Mouse (Mus musculus) hindbrain, embryonic 11.5 days (tissue): ENCODE data around the gene Slc38a4. TPM values are rescaled to one million over a fixed set of nuclear protein-coding genes. Genes with fewer than 3 reads are reported as not detected.
A peak's percentile ranks its signal among the peaks of the same experiment; 100 is the strongest.

Experiments used
- ATAC-seq: fragments of 200-750 bp; cut with Nextera tagmentation; 2 replicates; pipeline ENCODE4 v1.8.0; 2017; ENCODE audit warnings: mild to moderate bottlenecking, moderate TSS enrichment, moderate library complexity; ENCODE audit not compliant: low FRiP score
- DNase-seq: peaks from one replicate; pipeline ENCODE4 v3.0.0-alpha.2; 2015; ENCODE audit warnings: low spot score
- H3K27ac ChIP-seq: fragments of 300-500 bp; sonication (generic); 2 replicates; pipeline ENCODE4 v1.5.1; 2014; ENCODE audit warnings: mild to moderate bottlenecking, low read depth, low read length
- H3K27me3 ChIP-seq: fragments of 300-500 bp; sonication (generic); 2 replicates; pipeline ENCODE4 v1.6.1; 2014; ENCODE audit warnings: mild to moderate bottlenecking, low read length, moderate library complexity, mixed read lengths; ENCODE audit not compliant: control insufficient read depth, insufficient read depth
- H3K36me3 ChIP-seq: fragments of 300-500 bp; sonication (generic); 2 replicates; pipeline ENCODE4 v1.6.1; 2014; ENCODE audit warnings: mild to moderate bottlenecking, low read length, moderate library complexity, mixed read lengths; ENCODE audit not compliant: control insufficient read depth, insufficient read depth
- H3K4me1 ChIP-seq: fragments of 300-500 bp; sonication (generic); replicated peaks from 2 replicates; pipeline ENCODE4 v1.6.1; 2014; ENCODE audit warnings: low read length, mixed read lengths; ENCODE audit not compliant: control insufficient read depth, insufficient read depth
- H3K4me2 ChIP-seq: fragments of 300-500 bp; sonication (generic); replicated peaks from 2 replicates; pipeline ENCODE4 v1.6.1; 2014; ENCODE audit warnings: mild to moderate bottlenecking, low read depth, low read length
- H3K4me3 ChIP-seq: fragments of 300-500 bp; sonication (generic); 2 replicates; pipeline ENCODE4 v1.5.1; 2014; ENCODE audit warnings: low read depth, low read length
- H3K9ac ChIP-seq: fragments of 300-500 bp; sonication (generic); 2 replicates; pipeline ENCODE4 v1.6.1; 2014; ENCODE audit warnings: low read depth, low read length
- H3K9me3 ChIP-seq: fragments of 300-500 bp; sonication (generic); 2 replicates; pipeline ENCODE4 v1.6.1; 2016; ENCODE audit warnings: low read length; ENCODE audit not compliant: control insufficient read depth
- WGBS: fragments of 180-500 bp; shearing (Covaris S2); extraction: QIAGEN DNeasy Blood & Tissue Kit; methylation state at CpG from one replicate; pipeline ENCODE4 v1.1.7; 2014; 5-methylcytosine and 5-hydroxymethylcytosine counted together
- polyA plus RNA-seq: library from polyadenylated mRNA; unstranded; fragments of >200 nt; fragmentation: Nextera tagmentation; extraction: Ambion mirVana; gene quantifications from 2 replicates; pipeline ENCODE4 v1.2.1, GENCODE M21; 2014

Gene Slc38a4
- polyA plus RNA-seq, 1 experiment from 2014 or later, result 39.7 TPM

GRCm38 (mm10) chr15:97017195-97017594, 38.6 kb downstream of the Slc38a4 start:
- Histone ChIP-seq H3K9ac (no peak overlapping the region), H3K27ac (no peak overlapping the region), H3K9me3 (no peaks in the 10 kb centered on the region), H3K4me2 (no peak overlapping the region), H3K4me1 (no peaks in the 10 kb centered on the region), H3K27me3 (no peaks in the 10 kb centered on the region), H3K4me3 (no peak overlapping the region), H3K36me3 (no peaks in the 10 kb centered on the region)
- ATAC-seq (no peak), DNase-seq (no peak)
- WGBS, result 95% methylated on average over 9 of the region's 9 CpGs

GRCm38 (mm10) chr15:97015036-97015596, 40.6 kb downstream of the Slc38a4 start:
- H3K9me3 ChIP-seq, result no peaks in the 10 kb centered on the region
- WGBS, result 91% methylated on average over 12 of the region's 12 CpGs
- ATAC-seq, result no peak
- H3K27ac ChIP-seq, result no peak overlapping the region
- no peak overlapping the region for H3K4me2 ChIP-seq
- no peak overlapping the region for H3K4me3 ChIP-seq
- H3K4me1 ChIP-seq, result no peaks in the 10 kb centered on the region
- H3K9ac ChIP-seq, result no peak overlapping the region
- no peak for DNase-seq
- H3K27me3 ChIP-seq, result no peaks in the 10 kb centered on the region
- no peaks in the 10 kb centered on the region for H3K36me3 ChIP-seq

GRCm38 (mm10) chr15:97011599-97012372, 44.0 kb downstream of the Slc38a4 start:
- no peak overlapping the region for H3K4me3 ChIP-seq
- H3K27me3 ChIP-seq, result no peaks in the 10 kb centered on the region
- H3K4me1 ChIP-seq, result no peaks in the 10 kb centered on the region
- WGBS, result 90% methylated on average over 14 of the region's 14 CpGs
- H3K9ac ChIP-seq, result no peak overlapping the region
- no peaks in the 10 kb centered on the region for H3K36me3 ChIP-seq
- no peak for ATAC-seq
- H3K27ac ChIP-seq, result no peak overlapping the region
- H3K4me2 ChIP-seq, result no peak overlapping the region
- DNase-seq, result no peak
- H3K9me3 ChIP-seq, result no peaks in the 10 kb centered on the region

GRCm38 (mm10) chr15:97009271-97009670, 46.5 kb downstream of the Slc38a4 start:
- Histone ChIP-seq H3K4me2 (no peak overlapping the region), H3K27ac (no peak overlapping the region), H3K36me3 (no peaks in the 10 kb centered on the region), H3K27me3 (no peaks in the 10 kb centered on the region), H3K9me3 (no peaks in the 10 kb centered on the region), H3K9ac (no peak overlapping the region), H3K4me3 (no peak overlapping the region), H3K4me1 (no peaks in the 10 kb centered on the region)
- no peak for ATAC-seq
- DNase-seq, result no peak
- 94% methylated on average over 3 of the region's 3 CpGs for WGBS

GRCm38 (mm10) chr15:97005631-97006234, 50.0 kb downstream of the Slc38a4 start:
- DNase-seq (no peak), ATAC-seq (no peak)
- no peaks in the 10 kb centered on the region for H3K36me3 ChIP-seq
- H3K9ac ChIP-seq, result no peak overlapping the region
- WGBS, result 90% methylated on average over 15 of the region's 15 CpGs
- H3K4me2 ChIP-seq, result no peak overlapping the region
- H3K27me3 ChIP-seq, result no peaks in the 10 kb centered on the region
- no peak overlapping the region for H3K27ac ChIP-seq
- no peaks in the 10 kb centered on the region for H3K4me1 ChIP-seq
- H3K4me3 ChIP-seq, result no peak overlapping the region
- no peaks in the 10 kb centered on the region for H3K9me3 ChIP-seq

- no peaks in the 10 kb centered on the region for H3K4me1 ChIP-seq
- H3K4me3 ChIP-seq, result no peak overlapping the region
- H3K9ac ChIP-seq, result no peak overlapping the region
- no peaks in the 10 kb centered on the region for H3K9me3 ChIP-seq
- no peak overlapping the region for H3K27ac ChIP-seq
- H3K4me2 ChIP-seq, result no peak overlapping the region
- DNase-seq (no peak), ATAC-seq (no peak)
- H3K27me3 ChIP-seq, result no peaks in the 10 kb centered on the region
- WGBS, result 86% methylated on average over 7 of the region's 7 CpGs
- H3K36me3 ChIP-seq, result no peaks in the 10 kb centered on the region
Measured at GRCm38 (mm10) chr15:97004525-97004867, 51.3 kb downstream of the Slc38a4 start.

GRCm38 (mm10) chr15:97003851-97004524, 51.8 kb downstream of the Slc38a4 start:
- Histone ChIP-seq H3K4me3 (no peak overlapping the region), H3K9me3 (no peaks in the 10 kb centered on the region), H3K36me3 (no peaks in the 10 kb centered on the region), H3K4me2 (no peak overlapping the region), H3K27ac (no peak overlapping the region), H3K9ac (no peak overlapping the region), H3K4me1 (no peaks in the 10 kb centered on the region), H3K27me3 (no peaks in the 10 kb centered on the region)
- 77% methylated on average over 10 of the region's 10 CpGs for WGBS
- DNase-seq (no peak), ATAC-seq (no peak)

- H3K27ac ChIP-seq, result no peak overlapping the region
- no peaks in the 10 kb centered on the region for H3K9me3 ChIP-seq
- H3K36me3 ChIP-seq, result no peaks in the 10 kb centered on the region
- H3K4me3 ChIP-seq, result no peak overlapping the region
- H3K27me3 ChIP-seq, result no peaks in the 10 kb centered on the region
- ATAC-seq, result no peak
- no peak overlapping the region for H3K9ac ChIP-seq
- H3K4me1 ChIP-seq, result no peaks in the 10 kb centered on the region
- 0 out of 2 replicates have a peak overlapping the region, but pooled peaks have one; percentile 6 for H3K4me2 ChIP-seq
- WGBS, result 77% methylated on average over 6 of the region's 6 CpGs
- no peak for DNase-seq
Measured at GRCm38 (mm10) chr15:97003186-97003585, 52.6 kb downstream of the Slc38a4 start.
